Mouse (Mus musculus): ENCODE measurements around the gene Acss3. TPM values are rescaled to one million over a fixed set of nuclear protein-coding genes. Genes with fewer than 3 reads are reported as not detected.

Acss3 gene
- total RNA-seq, 2 experiments from 2014 or later, result 0.42 to 0.62 TPM

Other genes starting within 250 kb of the Acss3 start
- 10 to 100 TPM; 31.7 to 40.9 TPM for gene Lin7a, start 148.0 kb upstream of the Acss3 start, total RNA-seq (2021)

Data from layer of hippocampus, postnatal 25 days (tissue).